Mouse (Mus musculus) kidney, postnatal 10 days (tissue): ENCODE data around the gene Cd276.
A peak's percentile ranks its signal among the peaks of the same experiment; 100 is the strongest.

Experiments
- DNase-seq: peaks from one replicate; pipeline ENCODE4 v3.0.0; 2021; ENCODE audit warnings: mixed read lengths

Cd276 gene

GRCm38 (mm10) chr9:58549694-58550093 is 5.5 kb downstream of the Cd276 start:
- peak; percentile 42 for DNase-seq

DNA sequence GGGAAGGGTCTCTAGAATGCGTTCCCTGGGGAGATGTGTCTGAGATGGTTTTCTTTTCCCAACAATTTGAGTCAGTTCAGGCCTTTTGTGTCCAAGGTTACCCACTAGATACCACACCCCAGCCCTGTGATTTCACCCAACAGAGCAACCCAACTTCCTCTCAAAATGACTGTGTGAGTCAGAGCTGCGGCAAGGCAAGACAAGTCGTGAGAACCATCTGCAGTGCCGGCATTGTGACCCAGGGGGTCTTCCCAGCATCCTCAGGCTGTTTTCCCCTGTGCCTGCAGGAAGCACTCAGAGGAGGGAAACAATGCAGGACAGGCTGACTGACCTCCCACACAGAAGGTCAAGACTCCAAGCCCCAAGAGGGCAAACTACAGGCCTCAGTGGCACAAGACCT is 6.3 kb downstream of the Cd276 start:
- no peak for DNase-seq

GRCm38 (mm10) chr9:58546630-58547360 is 8.4 kb downstream of the Cd276 start:
- DNase-seq: no peak

- DNase-seq: no peak
These were observed 9.8 kb downstream of the Cd276 start for GRCm38 (mm10) chr9:58545428-58545827.

GRCm38 (mm10) chr9:58544879-58545324 is 10.3 kb downstream of the Cd276 start:
- no peak for DNase-seq

GRCm38 (mm10) chr9:58541895-58542338 is 13.3 kb downstream of the Cd276 start:
- peak; percentile 92 for DNase-seq

- DNase-seq: peak; percentile 69
These were observed 15.4 kb downstream of the Cd276 start for GRCm38 (mm10) chr9:58539886-58540285.

DNA sequence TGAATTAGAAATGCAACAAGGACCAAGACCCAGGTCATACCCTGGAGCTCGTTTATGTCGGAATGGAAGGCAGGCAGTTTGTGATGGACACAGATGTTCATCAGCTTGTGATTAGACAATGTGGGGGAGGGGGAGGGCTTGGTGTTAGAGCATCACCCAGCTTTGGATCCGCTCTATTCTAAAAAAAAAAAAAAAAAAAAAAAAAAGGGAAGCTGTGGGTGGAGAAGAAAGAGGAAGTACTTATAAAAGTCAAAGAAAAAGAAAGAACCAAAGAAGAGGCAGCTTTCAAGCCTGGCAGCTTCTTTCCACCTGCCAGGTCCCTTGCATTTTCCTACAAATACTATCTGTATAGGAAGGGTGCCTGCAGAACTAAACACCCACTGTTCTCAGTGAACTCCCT is 17.5 kb downstream of the Cd276 start:
- DNase-seq: no peak

- DNase-seq: peak; percentile 51
These were observed 19.6 kb downstream of the Cd276 start for GRCm38 (mm10) chr9:58535447-58536134.

- DNase-seq: peak; percentile 73
These were observed 20.5 kb downstream of the Cd276 start for GRCm38 (mm10) chr9:58534766-58535165.

DNA sequence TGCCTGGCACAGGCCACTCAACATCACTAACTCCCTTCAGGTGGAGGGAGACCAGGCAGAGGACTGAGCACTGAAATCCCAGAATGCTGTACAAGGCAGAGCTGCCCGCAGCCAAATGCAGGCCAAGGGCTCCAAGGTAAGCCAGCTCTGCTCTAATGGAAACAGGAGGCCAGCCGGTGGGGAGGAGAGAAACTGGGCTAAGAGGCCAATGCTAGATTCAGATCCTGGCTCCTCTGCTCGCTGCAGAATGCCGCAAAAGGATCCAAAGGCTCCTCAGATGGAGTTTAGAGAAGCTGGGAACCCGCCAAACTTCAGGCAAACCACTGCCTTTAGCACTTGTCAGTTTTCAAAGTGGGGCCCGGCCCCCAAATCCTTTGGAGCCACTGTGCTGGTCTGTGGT is 21.9 kb downstream of the Cd276 start:
- DNase-seq: no peak

GRCm38 (mm10) chr9:58532236-58532635 is 23.0 kb downstream of the Cd276 start:
- no peak for DNase-seq

DNA sequence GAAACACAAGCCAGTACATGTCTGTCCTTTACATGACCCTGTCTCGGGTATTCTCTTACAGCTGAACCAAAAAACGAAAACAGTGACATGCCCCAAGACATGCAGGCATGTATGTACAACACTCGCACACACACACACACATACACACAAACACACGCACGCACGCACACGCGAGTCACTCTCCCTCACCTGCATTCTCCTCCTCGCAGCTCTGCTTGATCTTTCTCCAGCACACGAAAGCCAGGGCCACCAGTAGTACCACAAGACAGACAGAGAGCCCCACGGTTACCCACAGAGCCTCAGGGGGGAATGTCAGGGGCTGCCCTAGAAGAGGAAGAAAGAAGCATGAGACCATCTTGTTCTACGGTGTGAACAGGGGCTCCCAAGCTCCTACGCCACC is 24.8 kb downstream of the Cd276 start:
- DNase-seq: no peak

- DNase-seq: no peak
These were observed 27.4 kb downstream of the Cd276 start for GRCm38 (mm10) chr9:58527841-58528240.

- no peak for DNase-seq
These were observed 30.1 kb downstream of the Cd276 start for GRCm38 (mm10) chr9:58525108-58525507.

DNA sequence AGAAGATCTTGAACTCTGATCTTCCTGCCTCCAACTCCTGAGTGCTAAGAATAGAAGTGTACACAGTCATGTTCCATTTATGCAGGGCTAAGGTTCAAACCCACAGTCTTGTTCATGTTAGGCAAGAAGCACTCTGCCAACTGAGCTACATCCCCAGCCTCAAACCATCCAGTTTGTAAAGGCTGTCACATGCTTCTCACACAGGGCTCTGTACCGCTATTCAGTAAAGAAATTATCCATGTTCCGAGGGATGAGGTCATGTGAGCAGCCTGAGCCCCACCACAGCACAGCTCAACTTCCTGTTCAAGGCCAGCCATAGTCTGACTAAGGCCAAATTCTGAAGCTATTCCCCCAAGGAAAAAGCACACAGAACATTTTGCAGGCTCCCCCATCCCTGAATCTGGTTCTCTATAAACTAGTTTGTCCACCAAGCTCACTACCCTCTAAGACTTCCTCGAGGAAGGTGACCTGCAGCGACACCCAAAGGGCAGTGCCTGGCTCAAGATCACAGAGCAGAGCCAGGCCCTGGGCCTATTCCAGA is 33.3 kb downstream of the Cd276 start:
- no peak for DNase-seq

- no peak for DNase-seq
These were observed 34.2 kb downstream of the Cd276 start for GRCm38 (mm10) chr9:58520816-58521581.

DNA sequence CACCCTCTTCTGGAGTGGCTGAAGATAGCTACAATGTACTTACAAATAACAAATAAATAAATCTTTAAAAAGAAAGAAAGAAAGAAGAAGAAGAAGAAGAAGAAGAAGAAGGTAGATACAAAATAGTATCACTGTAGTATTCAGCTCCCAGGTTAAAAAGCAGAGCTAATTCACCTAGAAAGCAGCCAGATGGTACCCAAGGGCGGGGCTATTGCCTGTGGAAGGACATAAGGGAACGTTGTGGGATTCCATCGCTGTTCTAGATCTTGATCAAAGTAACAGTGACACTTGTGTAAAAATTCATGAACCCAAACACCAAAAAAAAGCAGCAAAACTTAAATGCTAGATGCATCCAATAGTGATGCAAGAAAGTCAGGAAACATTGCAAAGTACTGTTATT is 35.3 kb downstream of the Cd276 start:
- DNase-seq: no peak

- no peak for DNase-seq
These were observed 37.1 kb downstream of the Cd276 start for GRCm38 (mm10) chr9:58517866-58518750.

GRCm38 (mm10) chr9:58516480-58516879 is 38.8 kb downstream of the Cd276 start:
- no peak for DNase-seq

DNA sequence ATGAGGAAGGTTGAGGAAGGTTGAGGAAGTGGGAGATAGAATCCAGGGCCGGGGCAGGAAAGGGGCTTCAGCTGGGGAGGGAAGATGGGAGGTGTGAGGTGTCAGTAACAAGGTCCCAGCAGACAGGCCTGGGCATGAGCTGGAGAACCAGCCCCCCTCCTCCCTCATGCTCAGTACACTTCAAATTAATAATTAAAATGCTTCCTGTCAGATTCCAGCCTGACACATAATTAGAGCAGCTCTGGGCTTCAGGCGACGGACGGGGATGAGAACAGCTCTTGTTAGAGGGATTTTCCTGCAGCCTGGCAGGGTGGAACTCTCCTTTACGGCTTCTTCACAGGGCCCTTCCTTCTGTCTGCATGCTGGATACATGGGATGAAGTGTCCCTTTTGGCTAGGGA is 41.5 kb downstream of the Cd276 start:
- DNase-seq: no peak

DNA sequence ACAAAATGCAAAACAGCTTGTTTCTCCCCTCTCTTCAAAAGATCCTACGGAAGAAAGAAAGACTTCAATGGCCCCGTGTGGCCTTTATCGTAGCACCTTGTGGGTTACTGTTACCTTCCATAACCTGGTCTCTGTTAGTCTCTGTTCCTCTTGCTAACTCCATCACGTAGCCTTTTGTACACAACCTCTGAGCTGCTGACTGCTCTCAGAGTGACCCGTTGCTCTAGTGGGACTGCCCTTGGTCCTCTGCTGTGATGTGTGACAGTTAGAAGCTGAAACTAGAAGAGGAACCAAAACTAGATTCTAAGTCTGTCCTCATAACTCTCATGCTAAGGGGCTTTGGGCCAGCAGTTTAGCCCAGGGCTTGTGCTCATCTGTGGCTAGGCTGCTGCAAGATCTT is 44.8 kb downstream of the Cd276 start:
- DNase-seq: no peak
